Mouse (Mus musculus): Measurements from ENCODE around the gene Kcnk13. TPM values are rescaled to one million over a fixed set of nuclear protein-coding genes. Genes with fewer than 3 reads are reported as not detected.

Kcnk13 gene
- polyA plus RNA-seq, 1 experiment, result 3.0 TPM

- no peak for DNase-seq
- TF ChIP-seq CTCF (IDR thresholded peaks at IDR 0.05; ENCODE audit: insufficient read depth, low read length), result no peak
- TF ChIP-seq POLR2A (IDR thresholded peaks at IDR 0.05; ENCODE audit: borderline replicate concordance, extremely low read depth, low read depth, low read length), result no peak
- WGBS, result 78% methylated on average over 7 of the region's 7 CpGs
These were observed 63.0 kb downstream of the Kcnk13 start for GRCm38 (mm10) chr12:100027281-100027680.

GRCm38 (mm10) chr12:100031681-100032080, 67.4 kb downstream of the Kcnk13 start:
- Histone ChIP-seq H3K4me3 (replicated peaks; ENCODE audit: extremely low read depth, low read depth, low read length) (no peak overlapping the region), H3K4me1 (ENCODE audit: control insufficient read depth, insufficient read depth, low read length) (no peaks in the 10 kb centered on the region)
- DNase-seq, result no peak
- no peak for TF ChIP-seq CTCF (IDR thresholded peaks at IDR 0.05; ENCODE audit: insufficient read depth, low read length)
- TF ChIP-seq POLR2A (IDR thresholded peaks at IDR 0.05; ENCODE audit: borderline replicate concordance, extremely low read depth, low read depth, low read length), result no peak
- WGBS, result 84% methylated on average over 5 of the region's 5 CpGs

More at GRCm38 (mm10) chr12:100027281-100027680, 63.0 kb downstream of the Kcnk13 start:
- Histone ChIP-seq H3K4me3 (replicated peaks; ENCODE audit: extremely low read depth, low read depth, low read length) (no peak overlapping the region), H3K4me1 (ENCODE audit: control insufficient read depth, insufficient read depth, low read length) (no peaks in the 10 kb centered on the region)

GRCm38 (mm10) chr12:100032521-100032920, 68.2 kb downstream of the Kcnk13 start:
- no peaks in the 10 kb centered on the region for H3K4me1 ChIP-seq (ENCODE audit: control insufficient read depth, insufficient read depth, low read length)
- DNase-seq, result no peak
- H3K4me3 ChIP-seq (replicated peaks; ENCODE audit: extremely low read depth, low read depth, low read length), result no peak overlapping the region
- 83% methylated on average over 4 of the region's 4 CpGs for WGBS
- TF ChIP-seq POLR2A (IDR thresholded peaks at IDR 0.05; ENCODE audit: borderline replicate concordance, extremely low read depth, low read depth, low read length) (no peak), CTCF (IDR thresholded peaks at IDR 0.05; ENCODE audit: insufficient read depth, low read length) (no peak)

GRCm38 (mm10) chr12:100038741-100039262, 74.5 kb downstream of the Kcnk13 start:
- no peak for TF ChIP-seq CTCF (IDR thresholded peaks at IDR 0.05; ENCODE audit: insufficient read depth, low read length)
- no peak for TF ChIP-seq POLR2A (IDR thresholded peaks at IDR 0.05; ENCODE audit: borderline replicate concordance, extremely low read depth, low read depth, low read length)
- DNase-seq, result no peak
- Histone ChIP-seq H3K4me3 (replicated peaks; ENCODE audit: extremely low read depth, low read depth, low read length) (no peak overlapping the region), H3K4me1 (ENCODE audit: control insufficient read depth, insufficient read depth, low read length) (no peaks in the 10 kb centered on the region)
- 69% methylated on average over 5 of the region's 5 CpGs for WGBS

- TF ChIP-seq POLR2A (IDR thresholded peaks at IDR 0.05; ENCODE audit: borderline replicate concordance, extremely low read depth, low read depth, low read length), result no peak
- no peak for TF ChIP-seq CTCF (IDR thresholded peaks at IDR 0.05; ENCODE audit: insufficient read depth, low read length)
- Histone ChIP-seq H3K4me1 (ENCODE audit: control insufficient read depth, insufficient read depth, low read length) (no peaks in the 10 kb centered on the region), H3K4me3 (replicated peaks; ENCODE audit: extremely low read depth, low read depth, low read length) (no peak overlapping the region)
- WGBS, result 71% methylated on average over 8 of the region's 8 CpGs
- no peak for DNase-seq
These were observed 77.8 kb downstream of the Kcnk13 start for GRCm38 (mm10) chr12:100042116-100042515.

- DNase-seq, result no peak
- 42% methylated on average over 4 of the region's 4 CpGs for WGBS
- H3K4me1 ChIP-seq (ENCODE audit: control insufficient read depth, insufficient read depth, low read length), result no peaks in the 10 kb centered on the region
- TF ChIP-seq POLR2A (IDR thresholded peaks at IDR 0.05; ENCODE audit: borderline replicate concordance, extremely low read depth, low read depth, low read length), result no peak
- H3K4me3 ChIP-seq (replicated peaks; ENCODE audit: extremely low read depth, low read depth, low read length), result no peak overlapping the region
These were observed 80.4 kb downstream of the Kcnk13 start for GRCm38 (mm10) chr12:100044704-100045103.

GRCm38 (mm10) chr12:100050552-100050951, 86.3 kb downstream of the Kcnk13 start:
- 51% methylated on average over 7 of the region's 7 CpGs for WGBS
- H3K4me3 ChIP-seq (replicated peaks; ENCODE audit: extremely low read depth, low read depth, low read length), result no peak overlapping the region
- no peak for DNase-seq
- TF ChIP-seq CTCF (IDR thresholded peaks at IDR 0.05; ENCODE audit: insufficient read depth, low read length), result no peak
- TF ChIP-seq POLR2A (IDR thresholded peaks at IDR 0.05; ENCODE audit: borderline replicate concordance, extremely low read depth, low read depth, low read length), result no peak
- no peaks in the 10 kb centered on the region for H3K4me1 ChIP-seq (ENCODE audit: control insufficient read depth, insufficient read depth, low read length)

GRCm38 (mm10) chr12:100053617-100054016, 89.3 kb downstream of the Kcnk13 start:
- WGBS, result 68% methylated on average over 5 of the region's 5 CpGs
- Histone ChIP-seq H3K4me1 (ENCODE audit: control insufficient read depth, insufficient read depth, low read length) (no peaks in the 10 kb centered on the region), H3K4me3 (replicated peaks; ENCODE audit: extremely low read depth, low read depth, low read length) (no peak overlapping the region)
- no peak for DNase-seq
- TF ChIP-seq POLR2A (IDR thresholded peaks at IDR 0.05; ENCODE audit: borderline replicate concordance, extremely low read depth, low read depth, low read length) (no peak), CTCF (IDR thresholded peaks at IDR 0.05; ENCODE audit: insufficient read depth, low read length) (no peak)

GRCm38 (mm10) chr12:100061071-100061470, 96.8 kb downstream of the Kcnk13 start:
- DNase-seq, result no peak
- H3K4me1 ChIP-seq (ENCODE audit: control insufficient read depth, insufficient read depth, low read length), result no peaks in the 10 kb centered on the region
- WGBS, result 83% methylated on average over 10 of the region's 10 CpGs
- TF ChIP-seq CTCF (IDR thresholded peaks at IDR 0.05; ENCODE audit: insufficient read depth, low read length), result no peak
- TF ChIP-seq POLR2A (IDR thresholded peaks at IDR 0.05; ENCODE audit: borderline replicate concordance, extremely low read depth, low read depth, low read length), result no peak
- H3K4me3 ChIP-seq (replicated peaks; ENCODE audit: extremely low read depth, low read depth, low read length), result no peak overlapping the region

- TF ChIP-seq CTCF (IDR thresholded peaks at IDR 0.05; ENCODE audit: insufficient read depth, low read length) (no peak), POLR2A (IDR thresholded peaks at IDR 0.05; ENCODE audit: borderline replicate concordance, extremely low read depth, low read depth, low read length) (no peak)
- no peak for DNase-seq
These were observed 97.5 kb downstream of the Kcnk13 start for GRCm38 (mm10) chr12:100061826-100062225.

More at GRCm38 (mm10) chr12:100061826-100062225, 97.5 kb downstream of the Kcnk13 start:
- H3K4me1 ChIP-seq (ENCODE audit: control insufficient read depth, insufficient read depth, low read length), result no peaks in the 10 kb centered on the region
- H3K4me3 ChIP-seq (replicated peaks; ENCODE audit: extremely low read depth, low read depth, low read length), result no peak overlapping the region
